Mouse (Mus musculus) midbrain, embryonic 15.5 days (tissue): ENCODE results near the gene Gas2. TPM values are rescaled to one million over a fixed set of nuclear protein-coding genes. Genes with fewer than 3 reads are reported as not detected.
A peak's percentile ranks its signal among the peaks of the same experiment; 100 is the strongest.

Experiments
- ATAC-seq: fragments of 200-750 bp; cut with Nextera tagmentation; replicated peaks from 2 replicates; pipeline ENCODE4 v1.8.0; 2017; ENCODE audit warnings: moderate TSS enrichment
- H3K27ac ChIP-seq: fragments of 300-500 bp; sonication (generic); 2 replicates; pipeline ENCODE4 v1.5.1; 2015; ENCODE audit warnings: mild to moderate bottlenecking, inconsistent platforms
- H3K27me3 ChIP-seq: fragments of 300-500 bp; sonication (generic); replicated peaks from 2 replicates; pipeline ENCODE4 v1.6.1; 2015; ENCODE audit warnings: inconsistent platforms
- H3K36me3 ChIP-seq: fragments of 300-500 bp; sonication (generic); replicated peaks from 2 replicates; pipeline ENCODE4 v1.6.1; 2015; ENCODE audit warnings: inconsistent platforms
- H3K4me1 ChIP-seq: fragments of 300-500 bp; sonication (generic); 2 replicates; pipeline ENCODE4 v1.6.1; 2015; ENCODE audit warnings: inconsistent platforms
- H3K4me2 ChIP-seq: fragments of 300-500 bp; sonication (generic); 2 replicates; pipeline ENCODE4 v1.6.1; 2015; ENCODE audit warnings: inconsistent platforms, mild to moderate bottlenecking, moderate library complexity
- H3K4me3 ChIP-seq: fragments of 300-500 bp; sonication (generic); 2 replicates; pipeline ENCODE4 v1.5.1; 2015; ENCODE audit warnings: mild to moderate bottlenecking, inconsistent platforms
- H3K9ac ChIP-seq: fragments of 300-500 bp; sonication (generic); 2 replicates; pipeline ENCODE4 v1.6.1; 2015; ENCODE audit warnings: mild to moderate bottlenecking, inconsistent platforms
- H3K9me3 ChIP-seq: fragments of 300-500 bp; sonication (generic); 2 replicates; pipeline ENCODE4 v1.6.1; 2016; ENCODE audit warnings: inconsistent platforms
- WGBS: fragments of 180-500 bp; shearing (Covaris S2); methylation state at CpG from one replicate; pipeline ENCODE4 v1.1.7; 2015; ENCODE audit warnings: mixed read lengths; 5-methylcytosine and 5-hydroxymethylcytosine counted together
- polyA plus RNA-seq: library from polyadenylated mRNA; unstranded; fragments of >200 nt; fragmentation: Nextera tagmentation; extraction: Ambion mirVana; gene quantifications from 2 replicates; pipeline ENCODE4 v1.2.1, GENCODE M21; 2015

Gene Gas2
- polyA plus RNA-seq, 1 experiment from 2014 or later, result 17.2 TPM

- Histone ChIP-seq H3K4me1 (no peaks in the 10 kb centered on the region), H3K27me3 (no peaks in the 10 kb centered on the region), H3K36me3 (no peaks in the 10 kb centered on the region), H3K27ac (no peak overlapping the region), H3K4me2 (no peak overlapping the region), H3K4me3 (no peak overlapping the region), H3K9ac (no peak overlapping the region), H3K9me3 (no peaks in the 10 kb centered on the region)
- WGBS, result 48% methylated on average over 8 of the region's 8 CpGs
- peak; percentile 81 for ATAC-seq
These were observed 176.1 kb downstream of the Gas2 start for GRCm38 (mm10) chr7:52037600-52038582.

Other genes starting within 250 kb of the Gas2 start
- gene Slc17a6, start 240.0 kb upstream of the Gas2 start, polyA plus RNA-seq, result 114 and 116 TPM in 2 replicates
- 9.7 and 10.1 TPM in 2 replicates for gene Fancf, start 252 bp downstream of the Gas2 start, polyA plus RNA-seq
- 18.1 TPM in 2 replicates for gene Svip, start 144.0 kb downstream of the Gas2 start, polyA plus RNA-seq
- not detected in 2 replicates for gene 1700015G11Rik, start 153.7 kb downstream of the Gas2 start, polyA plus RNA-seq